Mouse (Mus musculus) olfactory bulb, adult 2 months (tissue): ENCODE results near the gene Trim37. TPM values are rescaled to one million over a fixed set of nuclear protein-coding genes. Genes with fewer than 3 reads are reported as not detected.

ENCODE experiments used
- H3K27ac ChIP-seq: fragments of 200-500 bp; 2 replicates; pipeline ENCODE4 v1.5.1; 2012; ENCODE audit warnings: low read depth, low read length; ENCODE audit not compliant: insufficient read depth
- H3K4me1 ChIP-seq: fragments of 200-500 bp; 2 replicates; pipeline ENCODE4 v1.6.1; 2012; ENCODE audit warnings: low read length; ENCODE audit not compliant: control insufficient read depth, insufficient read depth
- H3K4me3 ChIP-seq: fragments of 200-500 bp; 2 replicates; pipeline ENCODE4 v1.5.1; 2012; ENCODE audit warnings: mild to moderate bottlenecking, low read depth, low read length, moderate library complexity; ENCODE audit not compliant: insufficient read depth
- CTCF ChIP-seq: fragments of 200-500 bp; IDR thresholded peaks from 2 replicates; pipeline ENCODE4 v1.5.1; 2012; ENCODE audit warnings: low read depth, mild to moderate bottlenecking, low read length, moderate library complexity; ENCODE audit not compliant: insufficient read depth
- POLR2A ChIP-seq: fragments of 200-500 bp; IDR thresholded peaks from 2 replicates; pipeline ENCODE4 v1.6.1; 2012; ENCODE audit warnings: mild to moderate bottlenecking, low read depth, low read length, moderate library complexity; ENCODE audit not compliant: insufficient read depth
- WGBS: fragments of 180-500 bp; shearing (Covaris S2); methylation state at CpG from one replicate; pipeline ENCODE4 v1.1.7; 2018; 5-methylcytosine and 5-hydroxymethylcytosine counted together
- polyA plus RNA-seq: library from polyadenylated mRNA; stranded (reverse); fragments of >200 nt; gene quantifications from 2 replicates; pipeline ENCODE4 v1.2.4, GENCODE M21; 2012; ENCODE audit warnings: low replicate concordance; ENCODE audit not compliant: missing spikeins, insufficient read depth, insufficient read length

Gene Trim37
- polyA plus RNA-seq, 1 experiment = 151 TPM

- TF ChIP-seq POLR2A (no peak), CTCF (no peak)
- H3K27ac ChIP-seq = peak overlapping the region; percentile 65
- H3K4me3 ChIP-seq = peak overlapping the region; percentile 88
- under 1% methylated on average over 42 of the region's 42 CpGs for WGBS
- no peaks in the 10 kb centered on the region for H3K4me1 ChIP-seq
These were observed 17.2 kb upstream of the Trim37 start for GRCm38 (mm10) chr11:87109519-87110171.

GRCm38 (mm10) chr11:87110172-87110909, 16.5 kb upstream of the Trim37 start:
- H3K27ac ChIP-seq = no peak overlapping the region
- WGBS = 4% methylated on average over 9 of the region's 9 CpGs
- TF ChIP-seq CTCF = no peak
- TF ChIP-seq POLR2A = no peak
- H3K4me1 ChIP-seq = no peaks in the 10 kb centered on the region
- peak overlapping the region; percentile 88 for H3K4me3 ChIP-seq

GRCm38 (mm10) chr11:87121864-87122263, 5.0 kb upstream of the Trim37 start:
- no peak overlapping the region for H3K4me3 ChIP-seq
- no peak for TF ChIP-seq POLR2A
- TF ChIP-seq CTCF = no peak
- no peaks in the 10 kb centered on the region for H3K4me1 ChIP-seq
- no peak overlapping the region for H3K27ac ChIP-seq
- WGBS = 52% methylated on average over 8 of the region's 8 CpGs

- H3K4me3 ChIP-seq = no peak overlapping the region
- peaks cover 5% of the 10 kb centered on the region; the same call in 1 of the 2 replicates for H3K4me1 ChIP-seq
- no peak for TF ChIP-seq POLR2A
- TF ChIP-seq CTCF = no peak
- no peak overlapping the region for H3K27ac ChIP-seq
- WGBS = 41% methylated on average over 4 of the region's 4 CpGs
These were observed 1.3 kb upstream of the Trim37 start for GRCm38 (mm10) chr11:87125562-87125961.

- peak overlapping the region; percentile 46; the same call in 1 of the 2 replicates for H3K27ac ChIP-seq
- no peak for TF ChIP-seq POLR2A
- TF ChIP-seq CTCF = no peak
- peaks cover 5% of the 10 kb centered on the region; the same call in 1 of the 2 replicates for H3K4me1 ChIP-seq
- WGBS = 1% methylated on average over 12 of the region's 12 CpGs
- peak overlapping the region; percentile 94 for H3K4me3 ChIP-seq
These were observed 525 bp upstream of the Trim37 start for GRCm38 (mm10) chr11:87126281-87126823.

- TF ChIP-seq POLR2A = no peak
- Histone ChIP-seq H3K4me3 (no peak overlapping the region), H3K4me1 (no peaks in the 10 kb centered on the region), H3K27ac (no peak overlapping the region)
- WGBS = 84% methylated on average over 4 of the region's 4 CpGs
These were observed 9.4 kb downstream of the Trim37 start for GRCm38 (mm10) chr11:87136233-87136632.

- no peak overlapping the region for H3K4me3 ChIP-seq
- no peak overlapping the region for H3K27ac ChIP-seq
- TF ChIP-seq POLR2A (no peak), CTCF (no peak)
- H3K4me1 ChIP-seq = no peaks in the 10 kb centered on the region
- 94% methylated on average over 2 of the region's 2 CpGs for WGBS
These were observed 31.1 kb downstream of the Trim37 start for GRCm38 (mm10) chr11:87158012-87158411.

GRCm38 (mm10) chr11:87162687-87163086, 35.8 kb downstream of the Trim37 start:
- TF ChIP-seq CTCF (no peak), POLR2A (no peak)
- Histone ChIP-seq H3K27ac (no peak overlapping the region), H3K4me3 (no peak overlapping the region), H3K4me1 (no peaks in the 10 kb centered on the region)
- 95% methylated on average over 4 of the region's 4 CpGs for WGBS

- H3K4me3 ChIP-seq = no peak overlapping the region
- no peak for TF ChIP-seq POLR2A
- TF ChIP-seq CTCF = no peak
These were observed 36.9 kb downstream of the Trim37 start for GRCm38 (mm10) chr11:87163751-87164150.

More at GRCm38 (mm10) chr11:87163751-87164150, 36.9 kb downstream of the Trim37 start:
- H3K4me1 ChIP-seq = no peaks in the 10 kb centered on the region
- no peak overlapping the region for H3K27ac ChIP-seq
